Mouse (Mus musculus) urinary bladder, postnatal 4 days (tissue): ENCODE measurements at regions not wholly inside any gene's neighbourhood (a gene's known extent, or its start where the extent isn't known, plus 50 kb on each side); places are given as distances from the start of the nearest gene placed in this dataset.
A peak's percentile ranks its signal among the peaks of the same experiment; 100 is the strongest.
"Not testable (repeated sequence)": the region's sequence is repeated elsewhere in the genome, so short reads cannot be mapped to it uniquely, and the experiment has no call there.

Source experiments
- DNase-seq, 2 experiments: peaks; one replicate each; pipeline ENCODE4 v3.0.0; 2021 to 2022; ENCODE audit warnings: low spot score in 2 of 2

DNA sequence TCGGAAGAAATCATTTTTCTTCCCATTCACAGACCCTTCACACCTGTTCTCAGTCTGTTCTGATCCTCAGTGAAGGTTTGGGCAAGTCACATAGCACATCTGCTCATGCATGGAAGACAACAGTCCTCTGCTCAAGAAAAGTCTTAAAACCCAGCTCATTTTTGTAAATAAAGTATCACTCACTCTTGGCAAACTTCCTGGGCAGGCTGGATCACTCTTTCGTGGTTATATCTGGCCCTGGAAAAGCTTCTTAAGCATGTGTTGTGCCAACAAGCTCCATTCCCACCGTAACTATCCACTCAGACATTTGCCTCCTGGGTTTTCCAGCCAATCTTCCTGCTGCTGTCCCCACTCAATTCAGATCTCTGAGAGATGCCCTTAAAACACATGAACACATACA lies 103.2 kb upstream of the Cep85l start:
- no peak for DNase-seq

DNA sequence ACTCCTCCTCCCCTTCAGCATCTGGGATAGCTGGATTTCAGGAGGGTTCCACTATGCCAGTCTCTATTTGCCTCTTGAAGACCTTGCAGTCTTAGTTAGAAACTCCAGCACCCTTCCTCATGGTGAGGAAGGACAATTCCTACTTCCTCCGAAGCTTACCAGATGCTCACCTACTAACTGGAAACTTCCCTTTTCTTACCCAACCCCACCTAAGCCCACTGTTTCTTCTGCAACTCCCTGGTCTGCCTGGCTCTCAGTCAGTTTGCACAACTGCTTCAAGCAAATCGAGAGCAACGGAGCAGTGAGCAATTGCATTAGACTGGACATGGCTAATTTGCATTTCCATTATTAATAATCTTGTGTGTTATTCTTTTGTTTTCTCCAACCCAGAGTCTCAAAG lies 90.5 kb upstream of the Cep85l start:
- DNase-seq = no peak

DNA sequence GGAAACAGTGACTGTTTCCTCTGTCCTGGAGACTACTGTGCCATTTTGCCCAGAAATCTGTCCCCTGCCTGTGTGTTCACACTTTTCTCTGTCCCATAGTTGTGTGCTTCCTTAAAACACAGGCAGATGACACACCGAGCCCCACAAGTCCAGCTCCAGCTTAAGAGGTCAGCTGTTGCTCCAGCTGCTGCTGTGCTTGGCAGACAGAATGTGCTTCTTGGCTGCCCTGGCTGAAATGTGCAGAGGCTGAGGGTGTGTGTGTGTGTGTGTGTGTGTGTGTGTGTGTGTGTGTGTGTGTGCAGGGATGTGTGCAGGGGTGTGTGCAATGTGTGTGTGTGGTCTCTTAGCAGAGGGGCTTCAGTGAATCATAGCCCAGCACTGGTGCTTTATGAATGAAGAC lies 89.9 kb upstream of the Cep85l start:
- DNase-seq = peak in 1 of 2 experiments; percentile 37

GRCm38 (mm10) chr10:53468293-53468545 lies 88.5 kb upstream of the Cep85l start:
- DNase-seq = no peak

GRCm38 (mm10) chr10:53467472-53468292 lies 87.9 kb upstream of the Cep85l start:
- no peak for DNase-seq

- DNase-seq = no peak
Measured at GRCm38 (mm10) chr10:53466851-53467250, 87.1 kb upstream of the Cep85l start.

DNA sequence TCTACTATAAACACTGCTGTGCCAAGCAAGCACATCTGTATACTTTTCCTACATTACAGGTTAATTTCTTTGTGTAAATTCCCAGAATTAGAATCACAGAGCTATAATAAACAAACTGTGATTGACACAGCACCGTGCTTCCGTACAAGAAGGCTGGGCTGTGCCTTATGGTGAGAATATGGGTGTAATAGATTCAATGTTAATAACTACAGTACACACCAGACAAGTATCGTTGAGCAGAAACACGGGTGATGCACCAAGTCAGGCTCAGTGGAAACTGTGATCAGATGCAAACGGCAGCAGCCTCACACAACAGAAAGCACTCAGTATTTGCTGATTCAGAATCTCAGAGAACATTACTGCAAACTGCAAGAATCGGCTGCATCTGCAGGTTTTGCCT lies 86.5 kb upstream of the Cep85l start:
- DNase-seq = no peak

DNA sequence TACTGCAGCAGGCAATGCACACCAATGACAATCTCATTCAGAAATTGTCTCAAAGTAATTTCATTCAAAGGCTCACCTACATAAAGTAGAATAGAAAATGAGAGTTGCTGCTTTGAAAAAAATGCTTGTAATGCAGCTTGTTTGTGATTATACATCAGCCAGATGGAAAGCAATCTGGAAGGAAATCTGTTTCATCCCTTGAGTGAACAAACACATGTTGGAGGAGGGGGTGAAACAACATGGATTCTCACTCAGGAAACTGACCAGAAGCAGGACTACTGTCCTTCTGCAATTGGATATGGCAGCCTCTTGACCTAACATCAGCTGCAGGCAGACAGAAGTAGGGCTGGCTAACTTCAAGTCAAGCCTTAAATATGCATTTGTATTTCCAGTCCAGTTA lies 84.8 kb upstream of the Cep85l start:
- DNase-seq = no peak

GRCm38 (mm10) chr10:53464006-53464405 lies 84.3 kb upstream of the Cep85l start:
- DNase-seq = no peak

DNA sequence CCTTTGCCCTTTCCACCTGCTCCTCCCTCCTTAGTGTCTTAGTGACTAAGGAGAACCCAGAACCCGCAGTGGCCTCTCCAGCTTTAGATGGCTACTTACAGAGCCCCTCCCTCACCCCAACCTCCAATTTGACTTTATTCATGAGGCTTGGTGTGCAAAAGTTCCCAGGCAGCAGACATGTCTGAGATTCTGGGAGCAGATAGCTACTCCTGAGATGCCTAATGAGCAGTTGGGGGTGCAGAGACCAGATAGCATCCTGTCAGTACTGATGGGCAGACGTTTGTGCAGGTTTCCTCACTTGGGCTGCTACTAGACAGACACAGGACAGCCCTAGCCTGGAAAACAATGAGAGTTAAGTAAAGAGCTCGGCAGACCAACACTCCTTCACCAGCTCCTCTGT lies 83.7 kb upstream of the Cep85l start:
- no peak for DNase-seq

DNA sequence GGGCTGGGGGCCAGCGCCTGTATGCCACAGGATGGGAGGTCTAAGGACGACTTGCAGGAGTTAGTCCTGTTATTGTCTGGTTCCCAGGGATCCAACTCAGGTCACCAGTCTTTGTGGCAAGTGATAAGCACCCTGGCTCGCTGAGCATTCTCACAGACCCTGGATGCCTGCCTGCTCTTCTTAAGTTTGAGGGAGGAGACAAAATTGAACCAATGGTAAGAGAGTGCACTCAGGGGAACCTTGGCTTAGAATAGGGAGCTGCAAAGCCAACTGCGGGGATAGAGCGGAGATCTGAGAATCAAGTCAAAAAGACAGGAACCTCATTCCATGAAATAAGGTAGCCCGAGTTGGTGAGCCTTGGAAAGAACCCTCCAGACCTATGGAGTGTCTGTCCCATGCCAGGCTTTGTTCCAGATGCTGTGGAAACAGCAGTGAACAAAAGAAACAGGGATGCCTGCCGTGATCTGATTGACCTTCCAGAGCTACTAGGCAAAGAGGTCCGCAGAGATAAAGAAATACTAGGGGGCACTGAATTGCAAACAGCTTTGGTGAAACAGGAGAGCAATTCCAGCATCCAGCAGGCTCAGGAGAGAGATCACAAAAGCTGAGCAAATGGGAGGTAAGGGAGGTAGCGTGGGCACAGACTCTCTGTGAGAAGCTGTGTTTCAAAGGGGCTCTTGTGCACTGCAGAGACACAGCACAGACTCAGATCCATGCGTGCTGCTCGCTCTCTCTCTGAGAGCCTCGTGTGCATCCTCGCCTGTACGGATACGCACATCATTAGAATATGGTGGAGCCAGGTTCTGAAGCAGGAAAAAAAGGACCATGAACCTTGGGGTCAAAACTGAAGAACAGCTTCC lies 82.9 kb upstream of the Cep85l start:
- DNase-seq = no peak

DNA sequence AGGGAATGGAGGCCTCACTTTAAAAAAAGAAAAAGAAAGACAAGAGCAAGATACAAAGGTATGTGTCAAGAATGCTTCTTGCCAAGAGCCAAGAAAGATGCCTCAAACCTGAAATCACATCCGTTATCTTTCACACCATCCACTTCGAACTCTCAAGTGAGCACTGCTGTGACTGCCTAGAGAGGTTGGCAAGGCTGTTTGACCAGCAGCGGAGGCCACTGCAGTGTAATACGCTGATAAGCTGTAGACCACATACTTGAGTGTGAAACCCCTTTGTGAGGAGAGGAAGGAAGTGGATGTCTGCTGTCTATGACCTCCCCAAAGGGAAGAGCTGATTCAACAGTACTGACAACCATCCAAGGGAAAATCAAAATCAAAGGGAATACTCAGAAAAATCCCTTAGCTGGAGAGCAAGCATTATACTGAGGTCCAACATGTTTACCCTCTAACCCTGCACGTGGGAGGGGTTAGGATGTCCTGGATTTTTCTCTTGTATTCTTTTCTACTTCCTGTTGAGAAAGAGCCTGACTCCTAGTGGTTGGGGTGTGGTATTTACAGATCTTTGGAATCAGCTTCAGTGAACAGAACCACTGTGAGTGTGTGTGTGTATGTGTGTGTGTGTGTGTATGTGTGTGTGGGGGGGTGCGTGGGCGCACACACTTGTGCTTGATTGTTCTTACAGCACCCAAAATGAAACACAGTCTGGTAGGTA lies 81.5 kb upstream of the Cep85l start:
- no peak for DNase-seq

DNA sequence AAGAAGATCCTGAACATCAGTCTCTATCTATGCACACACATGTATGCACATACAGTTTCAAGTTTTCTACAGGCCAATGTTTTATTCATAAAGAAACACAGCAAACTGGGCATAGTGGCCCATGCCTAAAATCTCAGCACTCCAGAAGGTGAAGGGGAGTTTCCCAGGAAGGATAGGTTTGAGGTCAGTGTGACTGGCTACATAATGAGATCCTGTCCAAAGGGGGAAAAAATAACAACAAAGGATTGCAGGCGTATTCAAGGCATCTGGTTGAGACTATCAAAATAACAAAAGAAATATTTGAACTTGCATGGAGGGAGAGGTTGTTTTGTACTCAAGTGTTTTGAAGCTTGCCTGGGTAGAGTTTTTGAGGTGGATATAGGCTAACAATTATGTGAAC lies 80.0 kb upstream of the Cep85l start:
- not testable (repeated sequence) for DNase-seq

DNA sequence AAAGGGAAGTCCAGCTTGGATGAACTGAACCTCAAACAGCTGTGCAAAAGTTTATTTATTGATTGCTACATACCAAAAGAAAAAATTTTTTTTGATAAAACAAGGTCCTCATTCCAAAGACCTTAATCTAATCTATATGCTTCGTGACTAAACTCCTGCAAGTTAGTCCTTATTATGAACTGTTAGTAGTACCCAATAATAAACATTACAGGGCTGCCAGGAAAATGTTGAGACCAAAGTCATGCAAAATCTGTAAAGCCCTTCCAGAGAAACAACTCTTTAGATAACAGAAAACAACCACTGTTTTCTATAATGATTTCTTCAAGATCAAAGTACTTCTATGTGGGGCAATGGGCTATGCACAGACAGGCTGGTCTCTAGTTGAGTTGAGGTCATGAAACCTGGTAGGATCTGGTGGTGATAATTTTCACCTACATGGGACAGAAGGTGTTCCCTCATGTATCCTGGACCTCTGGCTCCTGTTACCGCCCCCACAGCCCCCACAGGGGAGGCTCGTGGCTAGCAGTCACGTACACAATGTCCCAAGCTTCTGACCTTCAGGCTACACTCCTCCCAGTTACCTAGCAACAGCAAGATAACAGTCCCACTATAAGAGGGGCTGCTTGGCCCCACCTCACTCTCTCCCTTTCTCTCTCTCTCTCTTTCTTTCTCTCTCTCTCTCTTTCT lies 76.4 kb upstream of the Cep85l start:
- no peak for DNase-seq

- DNase-seq = no peak
Measured at GRCm38 (mm10) chr10:53444789-53445188, 65.0 kb upstream of the Cep85l start.

GRCm38 (mm10) chr10:53443443-53443842 lies 63.7 kb upstream of the Cep85l start:
- no peak for DNase-seq

- no peak for DNase-seq
Measured at GRCm38 (mm10) chr10:53442912-53443311, 63.2 kb upstream of the Cep85l start.

DNA sequence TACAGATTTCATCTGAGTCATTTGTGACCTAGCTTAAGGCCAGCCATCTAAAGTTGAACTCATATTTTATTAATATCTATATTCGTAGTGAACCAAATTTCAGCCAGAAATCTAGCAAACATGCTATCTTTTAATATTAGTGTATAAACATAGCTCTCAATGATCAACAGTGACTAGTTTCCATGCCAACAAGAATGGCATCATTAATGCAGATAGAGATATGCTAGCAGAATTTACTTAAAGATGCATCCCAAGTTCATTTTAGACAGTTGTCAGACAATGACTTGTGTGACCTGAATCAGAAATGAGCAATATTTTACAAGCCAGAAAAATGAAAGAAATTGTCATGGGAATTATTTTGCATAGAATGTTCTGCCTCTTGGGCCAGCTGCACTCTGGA lies 60.5 kb upstream of the Cep85l start:
- DNase-seq = no peak

- DNase-seq = no peak
Measured at GRCm38 (mm10) chr10:53438388-53438787, 58.6 kb upstream of the Cep85l start.

DNA sequence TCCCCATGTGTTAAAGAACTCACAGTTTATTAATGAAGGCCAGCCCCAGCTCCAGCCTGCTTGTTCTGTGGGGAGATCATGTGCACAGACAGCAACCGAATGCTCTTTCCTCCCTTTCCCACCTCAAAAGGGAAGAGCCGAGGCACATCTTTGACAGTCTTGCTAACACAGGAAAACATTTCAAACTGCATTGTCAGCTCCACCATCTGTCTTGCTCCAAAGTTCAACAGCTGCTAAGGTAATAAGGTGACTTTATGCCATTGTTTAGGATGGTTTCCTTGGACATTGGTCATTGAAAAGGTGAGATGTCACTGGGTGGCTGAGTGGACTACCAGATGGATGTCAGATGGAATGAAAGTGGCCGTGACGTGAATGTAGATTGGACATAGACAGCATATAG lies 58.0 kb upstream of the Cep85l start:
- DNase-seq = no peak

- no peak for DNase-seq
Measured at GRCm38 (mm10) chr10:53436023-53436475, 56.3 kb upstream of the Cep85l start.
